Mouse (Mus musculus): ENCODE measurements around the gene Ncl. TPM values are rescaled to one million over a fixed set of nuclear protein-coding genes. Genes with fewer than 3 reads are reported as not detected.

Ncl gene
- total and polyA plus RNA-seq, 2 experiments from 2014 or later, result 31.7 to 174 TPM

- WGBS, result 82% methylated on average over 7 of the region's 7 CpGs
- Histone ChIP-seq H3K27me3 (ENCODE audit: control insufficient read depth, insufficient read depth, low read length) (peaks cover 32% of the 10 kb centered on the region), H3K36me3 (replicated peaks; ENCODE audit: control insufficient read depth, insufficient read depth, low read length) (no peaks in the 10 kb centered on the region), H3K9ac (replicated peaks; ENCODE audit: low read depth, low read length) (no peak overlapping the region), H3K4me1 (ENCODE audit: control insufficient read depth, insufficient read depth) (no peaks in the 10 kb centered on the region), H3K4me2 (ENCODE audit: low read depth, low read length) (no peak overlapping the region), H3K4me3 (ENCODE audit: low read depth, low read length) (no peak overlapping the region), H3K27ac (ENCODE audit: low read depth) (no peak overlapping the region), H3K9me3 (replicated peaks; ENCODE audit: control insufficient read depth, low read length) (no peaks in the 10 kb centered on the region)
- no peak for TF ChIP-seq CTCF (IDR thresholded peaks at IDR 0.05; ENCODE audit: low read depth)
- no peak for TF ChIP-seq EP300 (IDR thresholded peaks at IDR 0.05; ENCODE audit: low read depth)
- DNase-seq (ENCODE audit: low spot score) (no peak), ATAC-seq (ENCODE audit: insufficient read depth, low read depth) (no peak)
Measured at GRCm38 (mm10) chr1:86307177-86307762, 51.9 kb downstream of the Ncl start.

GRCm38 (mm10) chr1:86306686-86307085 lies 52.5 kb downstream of the Ncl start:
- DNase-seq (ENCODE audit: low spot score) (no peak), ATAC-seq (ENCODE audit: insufficient read depth, low read depth) (no peak)
- Histone ChIP-seq H3K4me2 (ENCODE audit: low read depth, low read length) (no peak overlapping the region), H3K36me3 (replicated peaks; ENCODE audit: control insufficient read depth, insufficient read depth, low read length) (no peaks in the 10 kb centered on the region), H3K9ac (replicated peaks; ENCODE audit: low read depth, low read length) (no peak overlapping the region), H3K4me3 (ENCODE audit: low read depth, low read length) (no peak overlapping the region), H3K27me3 (ENCODE audit: control insufficient read depth, insufficient read depth, low read length) (peaks cover 35% of the 10 kb centered on the region), H3K4me1 (ENCODE audit: control insufficient read depth, insufficient read depth) (no peaks in the 10 kb centered on the region), H3K27ac (ENCODE audit: low read depth) (no peak overlapping the region), H3K9me3 (replicated peaks; ENCODE audit: control insufficient read depth, low read length) (no peaks in the 10 kb centered on the region)
- WGBS, result 79% methylated on average over 3 of the region's 3 CpGs
- TF ChIP-seq CTCF (IDR thresholded peaks at IDR 0.05; ENCODE audit: low read depth) (no peak), EP300 (IDR thresholded peaks at IDR 0.05; ENCODE audit: low read depth) (no peak)

- Histone ChIP-seq H3K9ac (replicated peaks; ENCODE audit: low read depth, low read length) (no peak overlapping the region), H3K4me2 (ENCODE audit: low read depth, low read length) (peak overlapping the region; percentile 80), H3K4me3 (ENCODE audit: low read depth, low read length) (peak overlapping the region; percentile 47), H3K4me1 (ENCODE audit: control insufficient read depth, insufficient read depth) (no peaks in the 10 kb centered on the region), H3K27ac (ENCODE audit: low read depth) (no peak overlapping the region), H3K36me3 (replicated peaks; ENCODE audit: control insufficient read depth, insufficient read depth, low read length) (no peaks in the 10 kb centered on the region), H3K27me3 (ENCODE audit: control insufficient read depth, insufficient read depth, low read length) (peaks cover 42% of the 10 kb centered on the region), H3K9me3 (replicated peaks; ENCODE audit: control insufficient read depth, low read length) (no peaks in the 10 kb centered on the region)
- TF ChIP-seq EP300 (IDR thresholded peaks at IDR 0.05; ENCODE audit: low read depth), result no peak
- TF ChIP-seq CTCF (IDR thresholded peaks at IDR 0.05; ENCODE audit: low read depth), result no peak
- WGBS, result 4% methylated on average over 16 of the region's 16 CpGs
- ATAC-seq (ENCODE audit: insufficient read depth, low read depth), result no peak
- no peak for DNase-seq (ENCODE audit: low spot score)
Measured at GRCm38 (mm10) chr1:86303873-86304250, 55.3 kb downstream of the Ncl start.

GRCm38 (mm10) chr1:86303063-86303872 lies 55.9 kb downstream of the Ncl start:
- peak overlapping the region; percentile 80 for H3K4me2 ChIP-seq (ENCODE audit: low read depth, low read length)
- H3K9ac ChIP-seq (replicated peaks; ENCODE audit: low read depth, low read length), result no peak overlapping the region; the same call in 1 of the 2 replicates
- TF ChIP-seq CTCF (IDR thresholded peaks at IDR 0.05; ENCODE audit: low read depth) (0 out of 2 replicates have a peak, but pooled peaks have one; percentile 4), EP300 (IDR thresholded peaks at IDR 0.05; ENCODE audit: low read depth) (no peak)
- no peaks in the 10 kb centered on the region for H3K4me1 ChIP-seq (ENCODE audit: control insufficient read depth, insufficient read depth)
- no peak overlapping the region for H3K27ac ChIP-seq (ENCODE audit: low read depth)
- WGBS, result under 1% methylated on average over 65 of the region's 65 CpGs
- no peaks in the 10 kb centered on the region for H3K9me3 ChIP-seq (replicated peaks; ENCODE audit: control insufficient read depth, low read length)
- ATAC-seq (ENCODE audit: insufficient read depth, low read depth) (peak; percentile 67), DNase-seq (ENCODE audit: low spot score) (no peak)
- peak overlapping the region; percentile 47 for H3K4me3 ChIP-seq (ENCODE audit: low read depth, low read length)
- H3K36me3 ChIP-seq (replicated peaks; ENCODE audit: control insufficient read depth, insufficient read depth, low read length), result no peaks in the 10 kb centered on the region
- H3K27me3 ChIP-seq (ENCODE audit: control insufficient read depth, insufficient read depth, low read length), result peaks cover 42% of the 10 kb centered on the region

- 49% methylated on average over 6 of the region's 6 CpGs for WGBS
- H3K27me3 ChIP-seq (ENCODE audit: control insufficient read depth, insufficient read depth, low read length), result peaks cover 42% of the 10 kb centered on the region
- no peaks in the 10 kb centered on the region for H3K4me1 ChIP-seq (ENCODE audit: control insufficient read depth, insufficient read depth)
- H3K9me3 ChIP-seq (replicated peaks; ENCODE audit: control insufficient read depth, low read length), result no peaks in the 10 kb centered on the region
- ATAC-seq (ENCODE audit: insufficient read depth, low read depth), result no peak
- no peak for DNase-seq (ENCODE audit: low spot score)
- TF ChIP-seq EP300 (IDR thresholded peaks at IDR 0.05; ENCODE audit: low read depth), result no peak
- TF ChIP-seq CTCF (IDR thresholded peaks at IDR 0.05; ENCODE audit: low read depth), result no peak
- H3K36me3 ChIP-seq (replicated peaks; ENCODE audit: control insufficient read depth, insufficient read depth, low read length), result no peaks in the 10 kb centered on the region
- H3K4me2 ChIP-seq (ENCODE audit: low read depth, low read length), result peak within 1 kb of the TSS; percentile 80
- no peak within 1 kb of the TSS for H3K27ac ChIP-seq (ENCODE audit: low read depth)
- H3K9ac ChIP-seq (replicated peaks; ENCODE audit: low read depth, low read length), result no peak within 1 kb of the TSS; the same call in 1 of the 2 replicates
- H3K4me3 ChIP-seq (ENCODE audit: low read depth, low read length), result peak within 1 kb of the TSS; percentile 47
Measured at GRCm38 (mm10) chr1:86302532-86302931, 56.7 kb downstream of the Ncl start, which contains the start of gene B3gnt7. B3gnt7 (plus strand) TSS chr1:86302832.

All from heart, postnatal 0 days (tissue).